Mouse (Mus musculus) embryonic facial prominence, embryonic 11.5 days (tissue): ENCODE results near the gene Lmcd1. TPM values are rescaled to one million over a fixed set of nuclear protein-coding genes. Genes with fewer than 3 reads are reported as not detected.
A peak's percentile ranks its signal among the peaks of the same experiment; 100 is the strongest.

ENCODE experiments used
- ATAC-seq: fragments of 200-750 bp; cut with Nextera tagmentation; replicated peaks from 2 replicates; pipeline ENCODE4 v1.8.0; 2017; ENCODE audit warnings: low read depth; ENCODE audit not compliant: insufficient number of reproducible peaks, low FRiP score, low TSS enrichment
- DNase-seq: peaks from one replicate; pipeline ENCODE4 v3.0.0-alpha.2; 2015; ENCODE audit warnings: low spot score
- H3K27ac ChIP-seq: fragments of 300-500 bp; sonication (generic); replicated peaks from 2 replicates; pipeline ENCODE4 v1.5.1; 2014; ENCODE audit warnings: mild to moderate bottlenecking, low read depth, low read length, control low read depth
- H3K27me3 ChIP-seq: fragments of 300-500 bp; sonication (generic); 2 replicates; pipeline ENCODE4 v1.6.1; 2014; ENCODE audit warnings: mild to moderate bottlenecking, low read length, moderate library complexity, mixed read lengths; ENCODE audit not compliant: control insufficient read depth, insufficient read depth
- H3K36me3 ChIP-seq: fragments of 300-500 bp; sonication (generic); replicated peaks from 2 replicates; pipeline ENCODE4 v1.6.1; 2014; ENCODE audit warnings: low read depth, mild to moderate bottlenecking, low read length, moderate library complexity, mixed read lengths; ENCODE audit not compliant: control insufficient read depth, insufficient read depth
- H3K4me1 ChIP-seq: fragments of 300-500 bp; sonication (generic); 2 replicates; pipeline ENCODE4 v1.6.1; 2014; ENCODE audit warnings: low read length, mixed read lengths; ENCODE audit not compliant: control insufficient read depth, insufficient read depth
- H3K4me2 ChIP-seq: fragments of 300-500 bp; sonication (generic); 2 replicates; pipeline ENCODE4 v1.6.1; 2014; ENCODE audit warnings: low read depth, mild to moderate bottlenecking, control low read depth, low read length, moderate library complexity
- H3K4me3 ChIP-seq: fragments of 300-500 bp; sonication (generic); 2 replicates; pipeline ENCODE4 v1.5.1; 2014; ENCODE audit warnings: low read depth, low read length, control low read depth
- H3K9ac ChIP-seq: fragments of 300-500 bp; sonication (generic); replicated peaks from 2 replicates; pipeline ENCODE4 v1.6.1; 2014; ENCODE audit warnings: mild to moderate bottlenecking, control low read depth, low read length
- H3K9me3 ChIP-seq: fragments of 300-500 bp; sonication (generic); replicated peaks from 2 replicates; pipeline ENCODE4 v1.6.1; 2016; ENCODE audit warnings: mild to moderate bottlenecking, low read length, inconsistent platforms, mixed read lengths; ENCODE audit not compliant: control insufficient read depth
- WGBS: fragments of 180-500 bp; shearing (Covaris S2); extraction: QIAGEN DNeasy Blood & Tissue Kit; methylation state at CpG from one replicate; pipeline ENCODE4 v1.1.7; 2014; 5-methylcytosine and 5-hydroxymethylcytosine counted together
- polyA plus RNA-seq: library from polyadenylated mRNA; unstranded; fragments of >200 nt; fragmentation: Nextera tagmentation; extraction: Ambion mirVana; gene quantifications from 2 replicates; pipeline ENCODE4 v1.2.1, GENCODE M21; 2014

The Lmcd1 gene
- polyA plus RNA-seq, 1 experiment from 2014 or later, result 5.4 TPM

- no peak overlapping the region for H3K4me3 ChIP-seq
- no peaks in the 10 kb centered on the region for H3K27me3 ChIP-seq
- H3K4me2 ChIP-seq, result no peak overlapping the region
- H3K9ac ChIP-seq, result no peak overlapping the region
- H3K36me3 ChIP-seq, result no peaks in the 10 kb centered on the region
- no peak for DNase-seq
- H3K9me3 ChIP-seq, result no peaks in the 10 kb centered on the region
- no peak overlapping the region for H3K27ac ChIP-seq
- WGBS, result 88% methylated on average over 11 of the region's 11 CpGs
- H3K4me1 ChIP-seq, result no peaks in the 10 kb centered on the region
- no peak for ATAC-seq
Measured at GRCm38 (mm10) chr6:112255388-112256225, 18.0 kb upstream of the Lmcd1 start.

- ATAC-seq, result no peak
- 83% methylated on average over 6 of the region's 6 CpGs for WGBS
Measured at GRCm38 (mm10) chr6:112256599-112256998, 17.0 kb upstream of the Lmcd1 start.

GRCm38 (mm10) chr6:112261089-112261488 lies 12.5 kb upstream of the Lmcd1 start:
- H3K9me3 ChIP-seq, result no peaks in the 10 kb centered on the region
- H3K27ac ChIP-seq, result no peak overlapping the region
- no peak for ATAC-seq
- no peak for DNase-seq
- H3K4me2 ChIP-seq, result no peak overlapping the region
- no peak overlapping the region for H3K9ac ChIP-seq
- no peaks in the 10 kb centered on the region for H3K27me3 ChIP-seq
- H3K36me3 ChIP-seq, result no peaks in the 10 kb centered on the region
- no peak overlapping the region for H3K4me3 ChIP-seq
- no peaks in the 10 kb centered on the region for H3K4me1 ChIP-seq

More at GRCm38 (mm10) chr6:112256599-112256998, 17.0 kb upstream of the Lmcd1 start:
- H3K4me1 ChIP-seq, result no peaks in the 10 kb centered on the region
- no peak overlapping the region for H3K9ac ChIP-seq
- no peak for DNase-seq
- no peaks in the 10 kb centered on the region for H3K36me3 ChIP-seq
- no peaks in the 10 kb centered on the region for H3K27me3 ChIP-seq
- H3K9me3 ChIP-seq, result no peaks in the 10 kb centered on the region
- no peak overlapping the region for H3K27ac ChIP-seq
- H3K4me3 ChIP-seq, result no peak overlapping the region
- no peak overlapping the region for H3K4me2 ChIP-seq

- Histone ChIP-seq H3K4me3 (no peak overlapping the region), H3K9me3 (no peaks in the 10 kb centered on the region), H3K4me2 (no peak overlapping the region), H3K27ac (no peak overlapping the region), H3K4me1 (no peaks in the 10 kb centered on the region), H3K9ac (no peak overlapping the region), H3K36me3 (no peaks in the 10 kb centered on the region), H3K27me3 (no peaks in the 10 kb centered on the region)
- DNase-seq (no peak), ATAC-seq (no peak)
- 94% methylated on average over 1 of the region's 1 CpGs for WGBS
Measured at GRCm38 (mm10) chr6:112264321-112264720, 9.2 kb upstream of the Lmcd1 start.

- no peak overlapping the region for H3K27ac ChIP-seq
- no peaks in the 10 kb centered on the region for H3K9me3 ChIP-seq
- no peaks in the 10 kb centered on the region for H3K27me3 ChIP-seq
- no peak overlapping the region for H3K9ac ChIP-seq
- DNase-seq (no peak), ATAC-seq (no peak)
- no peak overlapping the region for H3K4me2 ChIP-seq
- H3K4me1 ChIP-seq, result no peaks in the 10 kb centered on the region
- H3K36me3 ChIP-seq, result no peaks in the 10 kb centered on the region
- WGBS, result 47% methylated on average over 1 of the region's 1 CpGs
- no peak overlapping the region for H3K4me3 ChIP-seq
Measured at GRCm38 (mm10) chr6:112266631-112267030, 6.9 kb upstream of the Lmcd1 start.

- no peak overlapping the region for H3K9ac ChIP-seq
- H3K36me3 ChIP-seq, result no peaks in the 10 kb centered on the region
- H3K4me1 ChIP-seq, result no peaks in the 10 kb centered on the region
- DNase-seq (no peak), ATAC-seq (no peak)
- no peaks in the 10 kb centered on the region for H3K27me3 ChIP-seq
- WGBS, result 82% methylated on average over 6 of the region's 6 CpGs
- H3K4me3 ChIP-seq, result no peak overlapping the region
- H3K27ac ChIP-seq, result no peak overlapping the region
- H3K9me3 ChIP-seq, result no peaks in the 10 kb centered on the region
- H3K4me2 ChIP-seq, result no peak overlapping the region
Measured at GRCm38 (mm10) chr6:112267661-112268357, 5.7 kb upstream of the Lmcd1 start.

- Histone ChIP-seq H3K4me3 (no peak overlapping the region), H3K9me3 (no peaks in the 10 kb centered on the region), H3K36me3 (no peaks in the 10 kb centered on the region), H3K4me1 (peaks cover 4% of the 10 kb centered on the region), H3K27ac (no peak overlapping the region), H3K9ac (no peak overlapping the region), H3K27me3 (no peaks in the 10 kb centered on the region), H3K4me2 (no peak overlapping the region; the same call in 1 of the 2 replicates)
- ATAC-seq (peak; percentile 60; the same call in 1 of the 2 replicates), DNase-seq (peak; percentile 45)
- WGBS, result 36% methylated on average over 9 of the region's 9 CpGs
Measured at GRCm38 (mm10) chr6:112274261-112275055, 900 bp downstream of the Lmcd1 start.
